Comparison of ENCODE assay signal across 8 mouse cellular contexts in genomic region chr14:31493901-31494300, GRCm38 (mm10). TPM values are rescaled to one million over a fixed set of nuclear protein-coding genes. Genes with fewer than 3 reads are reported as not detected.
DNase-seq lines count a peak whose midpoint lies in the region; ATAC-seq and TF ChIP-seq lines count a peak whose summit lies in the region.

No protein-coding gene starts in this region.

- peak overlapping the region; percentile 92 for H3K4me3 ChIP-seq in lung, embryonic 14.5 days (ENCODE audit: low read depth, low read length)
- peak overlapping the region; percentile 96 for H3K4me3 ChIP-seq in embryonic facial prominence, embryonic 10.5 days
- H3K4me3 ChIP-seq in limb, embryonic 10.5 days: peak overlapping the region; percentile 93
- peak overlapping the region; percentile 98 for H3K4me3 ChIP-seq in small intestine, adult 2 months (ENCODE audit: low read depth, low read length)

- WGBS in lung, embryonic 14.5 days: 40% methylated on average over 9 of the region's 9 CpGs
- WGBS in embryonic facial prominence, embryonic 10.5 days: 41% methylated on average over 9 of the region's 9 CpGs
- WGBS in limb, embryonic 10.5 days: 40% methylated on average over 9 of the region's 9 CpGs
- WGBS in small intestine, adult 2 months: 7% methylated on average over 9 of the region's 9 CpGs

- H3K4me2 ChIP-seq in lung, embryonic 14.5 days: peak overlapping the region; percentile 92

- no peaks in the 10 kb centered on the region for H3K27me3 ChIP-seq in lung, embryonic 14.5 days (ENCODE audit: insufficient read depth, low read length)
- no peaks in the 10 kb centered on the region for H3K27me3 ChIP-seq in embryonic facial prominence, embryonic 10.5 days (replicated peaks; ENCODE audit: low read depth, poor library complexity, severe bottlenecking)
- no peaks in the 10 kb centered on the region for H3K27me3 ChIP-seq in limb, embryonic 10.5 days (ENCODE audit: low read depth, poor library complexity, severe bottlenecking)
- no peaks in the 10 kb centered on the region for H3K27me3 ChIP-seq in small intestine, adult 2 months (ENCODE audit: control insufficient read depth, insufficient read depth, low read length)

- DNase-seq in lung, embryonic 14.5 days: no peak
- no peak for DNase-seq in lung, postnatal 14 days
- DNase-seq in embryonic facial prominence, embryonic 10.5 days (ENCODE audit: low spot score): no peak
- no peak for DNase-seq in limb, embryonic 10.5 days (ENCODE audit: low spot score)
- no peak for DNase-seq in gastrocnemius, postnatal 10 days
- no peak for DNase-seq in left cerebral cortex, adult 11 months (ENCODE audit: low spot score)
- DNase-seq in thymus, postnatal 10 days (ENCODE audit: low spot score in 2 of 2): no peak

- H3K9me3 ChIP-seq in lung, embryonic 14.5 days (ENCODE audit: low read depth, low read length): no peaks in the 10 kb centered on the region
- no peaks in the 10 kb centered on the region for H3K9me3 ChIP-seq in embryonic facial prominence, embryonic 10.5 days
- H3K9me3 ChIP-seq in limb, embryonic 10.5 days (replicated peaks): no peaks in the 10 kb centered on the region

- no peak for TF ChIP-seq POLR2A in small intestine, adult 2 months (IDR thresholded peaks at IDR 0.05; ENCODE audit: low read depth, low read length)

- ATAC-seq in lung, embryonic 14.5 days (ENCODE audit: insufficient read depth): no peak

- H3K36me3 ChIP-seq in lung, embryonic 14.5 days (ENCODE audit: insufficient read depth): peaks cover 39% of the 10 kb centered on the region
- peaks cover 66% of the 10 kb centered on the region for H3K36me3 ChIP-seq in embryonic facial prominence, embryonic 10.5 days (replicated peaks)
- H3K36me3 ChIP-seq in limb, embryonic 10.5 days: peaks cover 61% of the 10 kb centered on the region
- peaks cover 19% of the 10 kb centered on the region for H3K36me3 ChIP-seq in small intestine, adult 2 months (ENCODE audit: control insufficient read depth, insufficient read depth, low read length)

- peak overlapping the region; percentile 89 for H3K9ac ChIP-seq in lung, embryonic 14.5 days

- peaks cover 10% of the 10 kb centered on the region; the same call in 1 of the 2 replicates for H3K4me1 ChIP-seq in lung, embryonic 14.5 days (ENCODE audit: insufficient read depth)
- H3K4me1 ChIP-seq in embryonic facial prominence, embryonic 10.5 days: peaks cover 31% of the 10 kb centered on the region
- peaks cover 24% of the 10 kb centered on the region for H3K4me1 ChIP-seq in limb, embryonic 10.5 days
- H3K4me1 ChIP-seq in small intestine, adult 2 months (ENCODE audit: control insufficient read depth, insufficient read depth, insufficient read length, low read length): peaks cover 13% of the 10 kb centered on the region

- no peak for TF ChIP-seq CTCF in lung, embryonic 14.5 days (IDR thresholded peaks at IDR 0.05; ENCODE audit: low read depth)
- no peak for TF ChIP-seq CTCF in small intestine, adult 2 months (IDR thresholded peaks at IDR 0.05; ENCODE audit: extremely low read depth, insufficient read length, insufficient replicate concordance, low read depth, low read length)

- H3K27ac ChIP-seq in lung, embryonic 14.5 days (ENCODE audit: low read depth): no peak overlapping the region
- H3K27ac ChIP-seq in embryonic facial prominence, embryonic 10.5 days (replicated peaks): peak overlapping the region; percentile 95
- peak overlapping the region; percentile 95 for H3K27ac ChIP-seq in limb, embryonic 10.5 days
- no peak overlapping the region for H3K27ac ChIP-seq in small intestine, adult 2 months (ENCODE audit: insufficient read depth, low read depth, low read length)

RNA-seq across cellular contexts. Expression of gene Eaf1, which starts 0.3 kb away (rescaled TPM):
- 27.1 and 27.5 TPM in 2 replicates for polyA plus RNA-seq in lung, embryonic 14.5 days (2014; fragmentation: Nextera tagmentation; extraction: Ambion mirVana)
- polyA plus RNA-seq in embryonic facial prominence, embryonic 10.5 days (2016; fragmentation: Nextera tagmentation; extraction: Ambion mirVana): 32.6 and 35.8 TPM in 2 replicates
- polyA plus RNA-seq in limb, embryonic 10.5 days (2016; fragmentation: Nextera tagmentation; extraction: Ambion mirVana): 36.9 and 39.7 TPM in 2 replicates
- 14.5 and 24.0 TPM in 2 replicates for polyA plus RNA-seq in small intestine, adult 2 months (2012; rRNA removed)
- total RNA-seq in gastrocnemius, postnatal 10 days (2021): 10 to 100 TPM; 15.0 to 24.5 TPM

RNA-seq across cellular contexts. Expression of gene Mettl6, which starts 0.9 kb away (rescaled TPM):
- 52.9 and 57.3 TPM in 2 replicates for polyA plus RNA-seq in lung, embryonic 14.5 days (2014; fragmentation: Nextera tagmentation; extraction: Ambion mirVana)
- 79.1 and 86.2 TPM in 2 replicates for polyA plus RNA-seq in embryonic facial prominence, embryonic 10.5 days (2016; fragmentation: Nextera tagmentation; extraction: Ambion mirVana)
- polyA plus RNA-seq in limb, embryonic 10.5 days (2016; fragmentation: Nextera tagmentation; extraction: Ambion mirVana): 75.6 and 85.8 TPM in 2 replicates
- polyA plus RNA-seq in small intestine, adult 2 months (2012; rRNA removed): 2.2 and 3.3 TPM in 2 replicates
- total RNA-seq in gastrocnemius, postnatal 10 days (2021): 10 to 100 TPM; 13.3 to 16.4 TPM

RNA-seq across cellular contexts. Expression of gene Sh3bp5, which starts 58.0 kb away (rescaled TPM):
- polyA plus RNA-seq in lung, embryonic 14.5 days (2014; fragmentation: Nextera tagmentation; extraction: Ambion mirVana): 12.8 and 14.8 TPM in 2 replicates
- 26.3 and 30.2 TPM in 2 replicates for polyA plus RNA-seq in embryonic facial prominence, embryonic 10.5 days (2016; fragmentation: Nextera tagmentation; extraction: Ambion mirVana)
- 43.0 and 47.9 TPM in 2 replicates for polyA plus RNA-seq in limb, embryonic 10.5 days (2016; fragmentation: Nextera tagmentation; extraction: Ambion mirVana)
- polyA plus RNA-seq in small intestine, adult 2 months (2012; rRNA removed): 3.0 and 6.9 TPM in 2 replicates
- total RNA-seq in gastrocnemius, postnatal 10 days (2021): 10 to 100 TPM; 76.2 to 81.0 TPM

Comparison
In these comparisons a context has a peak if more than half of its experiments do, and no peak if none do; other contexts are left out.
1. H3K27ac ChIP-seq: peak in embryonic facial prominence, embryonic 10.5 days (single experiment) and limb, embryonic 10.5 days (single experiment); none in lung, embryonic 14.5 days (single experiment) and small intestine, adult 2 months (single experiment).
2. RNA of gene Mettl6, which starts 0.9 kb away (polyA plus RNA-seq): 79.1 to 86.2 TPM in embryonic facial prominence, embryonic 10.5 days, 75.6 to 85.8 TPM in limb, embryonic 10.5 days and 52.9 to 57.3 TPM in lung, embryonic 14.5 days; 2.2 to 3.3 TPM in small intestine, adult 2 months; every median in the first group is over 10 times any median in the second.
3. Peak in every context shown above with its lines, with median percentiles within 50 percentile points of each other: H3K4me3 ChIP-seq.